Mouse (Mus musculus) cerebellum, postnatal 14 days (tissue): ENCODE data around the gene 1700080O16Rik.

Experiments
- DNase-seq, 2 experiments: peaks; one replicate each; pipeline ENCODE4 v3.0.0; 2021; ENCODE audit warnings: mixed read lengths in 2 of 2

Gene 1700080O16Rik

DNA sequence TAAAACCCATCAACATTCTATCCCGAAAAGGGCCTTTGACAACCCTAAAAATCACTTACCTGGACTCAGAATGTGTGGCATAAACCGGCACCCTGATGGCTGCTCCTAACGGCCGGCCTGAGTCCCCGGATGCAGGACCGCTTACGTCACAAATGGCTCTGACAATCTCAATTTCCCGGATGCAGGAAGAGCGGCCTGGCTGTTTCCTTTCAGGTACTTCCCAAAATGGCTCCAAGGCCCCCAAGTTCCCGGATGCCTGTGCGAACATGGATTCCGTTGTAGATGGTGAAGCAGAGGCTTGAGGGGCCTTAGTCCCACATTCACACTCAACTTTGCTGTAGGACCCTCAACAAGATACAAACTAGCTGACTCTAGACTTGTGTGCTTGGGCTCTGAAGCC, at the start of gene 1700080O16Rik:
Gene 1700080O16Rik (minus strand): TSS at position 101 of the 400 bp plus-strand sequence.
- DNase-seq: no peak

DNA sequence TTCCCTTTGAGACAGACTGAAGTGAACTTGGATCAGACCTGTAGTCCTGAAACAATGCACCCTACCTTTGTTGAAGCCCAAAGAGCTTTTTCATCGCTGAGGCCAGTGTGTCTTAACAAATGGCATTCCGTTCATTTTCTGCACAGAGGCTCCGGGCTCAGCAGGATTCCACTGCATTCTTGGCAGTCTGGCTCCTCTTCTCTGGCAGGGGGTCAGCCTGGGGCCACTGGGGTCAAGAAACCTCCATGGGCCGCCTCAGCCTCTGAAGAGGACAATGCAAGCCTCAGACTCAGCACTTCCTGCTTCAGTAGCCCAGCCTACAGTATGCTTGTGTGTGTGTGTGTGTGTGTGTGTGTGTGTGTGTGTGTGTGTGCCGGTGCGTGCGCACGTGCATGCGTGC, 45.1 kb upstream of the 1700080O16Rik start:
- peak in 1 of 2 experiments; percentile 19 for DNase-seq

DNA sequence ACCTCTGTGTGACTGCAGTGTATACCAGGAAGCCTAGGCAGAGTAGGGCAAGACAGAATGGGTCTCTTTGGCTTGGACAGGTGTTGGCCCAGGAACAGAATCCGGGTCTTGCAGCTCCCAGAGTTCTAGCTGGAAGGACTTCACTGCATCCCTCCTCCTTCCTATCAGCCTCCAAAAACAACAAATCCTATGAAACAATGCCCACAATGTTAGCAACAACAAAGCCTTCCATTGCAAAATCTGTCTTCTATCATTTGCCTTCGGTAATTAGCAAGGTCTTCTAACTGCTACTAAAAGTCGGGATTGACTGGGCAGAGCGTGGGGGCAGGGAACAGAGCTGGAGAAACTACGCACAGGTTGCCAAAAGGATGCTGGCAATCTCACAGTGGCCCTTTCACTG, 27.5 kb upstream of the 1700080O16Rik start:
- peak in 1 of 2 experiments; percentile 2 for DNase-seq

DNA sequence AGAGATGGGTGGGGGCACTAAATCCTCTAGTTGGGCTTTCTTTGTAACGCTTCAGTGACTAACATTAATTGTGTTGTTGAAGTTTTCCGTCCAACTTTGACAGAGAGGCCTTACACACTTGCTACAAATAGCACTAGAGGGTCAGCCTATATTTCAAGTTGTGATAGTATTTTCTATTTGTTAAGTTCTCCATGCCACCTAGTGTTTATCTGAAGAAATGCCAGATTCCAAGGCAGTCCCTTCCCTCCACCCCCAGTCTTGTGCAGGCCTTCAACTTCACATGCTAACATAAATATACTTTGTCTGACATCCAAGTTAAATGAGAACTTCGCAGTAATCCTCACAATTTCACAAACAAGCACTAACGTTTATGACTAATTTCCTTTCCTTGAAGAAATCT, 26.9 kb upstream of the 1700080O16Rik start:
- DNase-seq: no peak

DNA sequence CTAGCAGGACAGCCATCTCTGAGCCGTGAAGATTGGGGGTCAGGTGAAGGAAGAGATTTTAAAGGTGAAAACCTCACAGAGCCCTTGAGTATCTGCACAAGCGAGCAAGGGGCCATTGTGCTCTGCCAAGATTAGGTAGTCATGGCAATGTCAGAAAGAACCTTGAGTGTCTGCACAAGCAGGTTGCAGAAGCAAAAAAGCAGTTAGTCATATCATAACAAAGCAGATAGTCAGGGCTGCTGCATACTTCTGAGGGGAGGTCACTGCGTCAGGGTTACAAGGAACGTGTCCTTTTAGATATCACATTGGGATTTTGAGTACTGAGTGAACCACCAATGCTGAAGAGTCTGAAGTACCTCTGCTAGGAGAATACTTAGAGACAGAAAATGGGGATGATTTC, 3.8 kb upstream of the 1700080O16Rik start:
- no peak for DNase-seq

DNA sequence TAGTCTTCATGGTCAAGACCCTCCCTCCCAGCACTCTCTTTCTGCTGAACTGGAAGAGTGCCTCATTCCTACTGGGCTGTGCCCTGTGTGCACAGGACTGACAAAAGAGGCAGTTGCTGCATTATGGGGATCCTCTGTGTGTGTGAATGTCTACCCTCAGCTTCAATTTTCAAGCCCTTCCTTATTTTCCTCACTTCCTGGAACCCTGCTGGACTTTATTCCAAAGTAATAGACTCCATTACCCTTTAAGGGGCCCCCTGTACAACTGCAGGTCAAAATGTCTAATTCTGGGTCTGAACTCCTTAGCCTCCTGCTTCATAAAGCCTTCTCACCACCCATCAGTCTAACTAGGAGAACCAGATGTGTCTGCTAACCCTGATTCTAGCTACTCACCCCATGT, 2.0 kb upstream of the 1700080O16Rik start:
- no peak for DNase-seq

DNA sequence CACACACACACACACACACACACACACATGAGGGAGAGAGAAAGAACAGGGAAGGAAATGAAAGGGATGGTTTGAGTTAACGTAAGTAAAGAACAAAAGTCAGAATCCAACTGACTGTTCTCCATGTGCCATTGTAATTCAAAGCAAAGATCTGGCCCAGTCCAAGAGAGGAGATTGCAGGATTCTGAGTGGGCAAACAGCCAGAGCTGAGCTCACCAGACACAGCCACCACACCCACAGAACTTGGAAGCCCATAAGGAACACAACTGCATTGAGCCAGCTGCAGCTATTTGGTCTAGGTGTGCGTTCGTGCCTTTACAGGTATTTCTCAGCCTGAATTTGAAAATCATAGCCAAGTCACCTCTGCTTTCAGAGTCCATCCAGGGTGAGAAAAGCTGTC, 24.5 kb downstream of the 1700080O16Rik start:
- peak in 1 of 2 experiments; percentile 9 for DNase-seq

DNA sequence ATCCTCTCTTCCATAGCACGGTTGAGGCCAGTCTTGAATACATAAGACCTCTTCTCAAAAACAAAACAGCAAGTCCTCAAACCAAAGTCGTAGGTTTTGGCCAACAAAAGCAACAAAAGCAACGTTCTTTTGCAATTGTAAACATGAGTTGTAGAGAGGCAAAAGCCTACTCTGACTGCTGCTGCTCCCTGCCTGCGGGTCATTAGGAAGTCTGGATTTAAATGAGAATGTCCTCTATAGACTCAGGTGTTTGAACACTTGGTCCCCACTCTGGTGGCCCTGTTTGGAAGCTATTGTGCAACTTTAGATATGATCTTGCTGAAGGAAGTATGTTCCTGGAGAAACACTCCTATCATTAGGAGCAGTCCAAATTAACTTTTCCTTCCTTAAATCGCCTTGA, 34.5 kb downstream of the 1700080O16Rik start:
- DNase-seq: no peak

DNA sequence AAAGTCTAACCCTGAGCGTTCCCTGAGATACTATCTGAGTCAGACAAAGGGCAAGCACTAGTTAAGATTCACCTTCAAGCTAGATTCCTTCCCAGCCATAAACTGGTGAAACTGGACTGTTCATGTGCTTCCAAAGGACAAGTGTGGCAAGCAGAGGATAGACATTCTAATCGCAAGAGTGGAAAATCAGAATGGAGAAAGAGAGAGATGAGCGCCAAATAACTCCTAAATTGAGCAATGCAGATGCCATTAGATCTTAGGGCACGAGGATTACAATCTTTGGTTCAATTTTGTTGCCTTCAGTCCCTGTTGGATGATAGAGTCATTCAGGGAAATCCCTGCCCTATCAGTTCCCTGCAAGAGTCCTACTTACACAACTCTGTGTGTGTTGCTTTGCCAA, 53.5 kb downstream of the 1700080O16Rik start:
- DNase-seq: no peak
